Mouse (Mus musculus): ENCODE measurements around the gene Hoxd8. TPM values are rescaled to one million over a fixed set of nuclear protein-coding genes. Genes with fewer than 3 reads are reported as not detected.

Gene Hoxd8
- polyA plus RNA-seq, 1 experiment from 2014 or later = 12.4 TPM

GRCm38 (mm10) chr2:74753175-74753523, 48.7 kb downstream of the Hoxd8 start:
- Histone ChIP-seq H3K4me2 (peak overlapping the region; percentile 70), H3K4me3 (replicated peaks) (peak overlapping the region; percentile 34), H3K36me3 (no peaks in the 10 kb centered on the region), H3K27ac (replicated peaks) (no peak overlapping the region; the same call in 1 of the 2 replicates), H3K9ac (replicated peaks) (peak overlapping the region; percentile 31), H3K9me3 (replicated peaks) (no peaks in the 10 kb centered on the region), H3K27me3 (replicated peaks) (no peaks in the 10 kb centered on the region), H3K4me1 (peaks cover 40% of the 10 kb centered on the region)
- 0 out of 2 replicates have a peak, but pooled peaks have one; percentile 8 for ATAC-seq (ENCODE audit: low FRiP score)
- 3% methylated on average over 25 of the region's 25 CpGs for WGBS

GRCm38 (mm10) chr2:74753711-74754110, 49.3 kb downstream of the Hoxd8 start:
- Histone ChIP-seq H3K4me3 (replicated peaks) (no peak overlapping the region), H3K4me2 (no peak overlapping the region; the same call in 1 of the 2 replicates), H3K9me3 (replicated peaks) (no peaks in the 10 kb centered on the region), H3K4me1 (peaks cover 36% of the 10 kb centered on the region), H3K27me3 (replicated peaks) (no peaks in the 10 kb centered on the region), H3K9ac (replicated peaks) (no peak overlapping the region), H3K36me3 (no peaks in the 10 kb centered on the region), H3K27ac (replicated peaks) (no peak overlapping the region)
- WGBS = 30% methylated on average over 5 of the region's 5 CpGs
- ATAC-seq (ENCODE audit: low FRiP score) = no peak

MicroRNAs encoded within 50 kb of the gene (microRNA counts, 519-probe panel; counts per million panel counts)
- microRNA mmu-miR-10b = 4,354 counts per million, percentile 97 among the panel's probes with 10 or more counts

Small RNA genes lying within 50 kb of the gene (microRNA-seq; reads per million reads assigned to microRNA genes)
- gene Gm44463 = not detected
- 188,864 reads per million, percentile 100 among the genes with 10 or more reads in this experiment for gene Mir10b

Other genes starting within 250 kb of the Hoxd8 start
- 39.6 and 43.4 TPM in 2 replicates for gene Lnpk, start 125.2 kb upstream of the Hoxd8 start, polyA plus RNA-seq (2015; fragmentation: Nextera tagmentation; extraction: Ambion mirVana)
- 0.23 and 0.42 TPM in 2 replicates for gene Evx2, start 45.1 kb upstream of the Hoxd8 start, polyA plus RNA-seq (2015; fragmentation: Nextera tagmentation; extraction: Ambion mirVana)
- 0.14 and 0.20 TPM in 2 replicates for gene Hoxd13, start 36.3 kb upstream of the Hoxd8 start, polyA plus RNA-seq (2015; fragmentation: Nextera tagmentation; extraction: Ambion mirVana)
- 0.38 and 0.43 TPM in 2 replicates for gene Hoxd12, start 29.6 kb upstream of the Hoxd8 start, polyA plus RNA-seq (2015; fragmentation: Nextera tagmentation; extraction: Ambion mirVana)
- gene Hoxd11, start 25.1 kb upstream of the Hoxd8 start, polyA plus RNA-seq (2015; fragmentation: Nextera tagmentation; extraction: Ambion mirVana) = 4.1 and 9.2 TPM in 2 replicates
- gene Hoxd10, start 12.7 kb upstream of the Hoxd8 start, polyA plus RNA-seq (2015; fragmentation: Nextera tagmentation; extraction: Ambion mirVana) = 61.8 and 83.6 TPM in 2 replicates
- gene Hoxd9, start 6.9 kb upstream of the Hoxd8 start, polyA plus RNA-seq (2015; fragmentation: Nextera tagmentation; extraction: Ambion mirVana) = 20.0 and 21.3 TPM in 2 replicates
- 14.5 and 29.1 TPM in 2 replicates for gene Hoxd3, start 7.3 kb downstream of the Hoxd8 start, polyA plus RNA-seq (2015; fragmentation: Nextera tagmentation; extraction: Ambion mirVana)
- gene Hoxd4, start 7.3 kb downstream of the Hoxd8 start, polyA plus RNA-seq (2015; fragmentation: Nextera tagmentation; extraction: Ambion mirVana) = 4.3 and 4.5 TPM in 2 replicates
- 0.96 and 2.0 TPM in 2 replicates for gene Gm28230, start 22.1 kb downstream of the Hoxd8 start, polyA plus RNA-seq (2015; fragmentation: Nextera tagmentation; extraction: Ambion mirVana)
- gene Hoxd1, start 58.4 kb downstream of the Hoxd8 start, polyA plus RNA-seq (2015; fragmentation: Nextera tagmentation; extraction: Ambion mirVana) = 1.7 and 2.1 TPM in 2 replicates
- 149 and 162 TPM in 2 replicates for gene Mtx2, start 121.2 kb downstream of the Hoxd8 start, polyA plus RNA-seq (2015; fragmentation: Nextera tagmentation; extraction: Ambion mirVana)